Mouse (Mus musculus): ENCODE results near the gene Mal.

Gene Mal

DNA sequence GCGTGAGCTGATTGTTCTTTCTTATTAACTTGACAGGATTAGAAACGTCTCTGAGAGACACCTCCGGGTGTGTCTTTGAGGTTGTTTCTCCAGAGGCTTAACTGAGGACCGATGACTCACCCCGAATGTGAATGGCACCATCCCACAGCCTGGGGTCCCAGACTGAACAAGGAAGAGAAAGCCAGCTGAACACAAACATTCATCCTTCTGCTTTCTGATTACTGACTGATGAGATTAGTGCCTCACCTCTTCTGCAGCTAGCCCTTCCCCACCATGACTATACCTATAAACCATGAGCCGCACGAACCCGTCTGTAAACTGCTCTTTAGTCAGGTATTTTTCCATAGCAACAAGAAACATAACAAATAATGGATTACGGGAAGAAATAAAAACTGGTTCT is 17.5 kb downstream of the Mal start:
- Histone ChIP-seq H3K4me3 (replicated peaks; ENCODE audit: low read length) (no peak overlapping the region), H3K4me1 (replicated peaks; ENCODE audit: low read depth, low read length) (no peaks in the 10 kb centered on the region), H3K36me3 (ENCODE audit: insufficient read depth, low read length) (no peaks in the 10 kb centered on the region), H3K27me3 (ENCODE audit: insufficient read depth, low read length) (peaks cover 8% of the 10 kb centered on the region; the same call in 1 of the 2 replicates), H3K9me3 (ENCODE audit: low read length) (no peaks in the 10 kb centered on the region)
- TF ChIP-seq POU5F1 (IDR thresholded peaks at IDR 0.05; ENCODE audit: borderline replicate concordance, low read length), result no peak
- TF ChIP-seq NANOG (IDR thresholded peaks at IDR 0.05; ENCODE audit: borderline replicate concordance, low read length), result no peak
- TF ChIP-seq CTCF (conservative IDR thresholded peaks at IDR 0.05; ENCODE audit: low read length), result no peak

DNA sequence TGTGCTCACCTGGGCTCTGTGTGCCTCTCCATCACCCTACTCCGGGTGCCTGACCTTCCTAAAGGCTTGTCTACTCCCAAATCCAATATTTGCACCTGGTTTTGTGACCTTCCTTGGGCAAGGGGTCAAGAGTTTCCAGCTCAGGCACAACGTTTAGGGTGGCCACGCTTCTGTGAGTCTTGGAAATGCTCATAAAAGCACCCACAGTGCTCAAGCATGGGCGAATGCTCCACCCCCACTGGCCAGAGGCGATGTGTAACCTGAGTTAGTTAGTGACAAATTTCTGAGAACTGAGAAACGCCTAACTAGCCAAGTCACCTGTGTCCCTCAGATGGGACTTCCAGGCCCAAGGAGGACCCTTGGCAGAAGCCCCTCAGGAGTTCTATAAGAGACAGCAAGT is 20.9 kb downstream of the Mal start:
- no peaks in the 10 kb centered on the region for H3K4me1 ChIP-seq (replicated peaks; ENCODE audit: low read depth, low read length)

DNA sequence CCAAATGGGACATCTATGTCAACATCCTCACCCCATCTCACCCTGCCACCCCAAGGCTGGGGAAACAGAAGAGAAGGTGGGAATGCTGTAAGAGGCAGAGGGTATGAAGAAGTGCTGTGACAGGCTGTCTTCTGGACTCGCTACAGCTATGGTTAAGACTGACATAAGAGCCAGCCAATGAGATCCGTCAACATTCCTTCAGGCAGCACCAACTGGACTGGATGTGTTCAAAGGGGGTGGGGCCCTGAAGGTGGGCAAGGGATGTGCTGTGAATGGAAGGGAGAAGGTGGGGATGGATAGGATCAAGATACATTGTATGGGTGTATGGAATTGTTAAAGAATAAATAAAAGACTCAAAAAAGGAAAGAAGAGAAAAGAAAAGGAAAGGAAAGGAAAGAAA is 23.9 kb downstream of the Mal start:
- Histone ChIP-seq H3K36me3 (ENCODE audit: insufficient read depth, low read length) (no peaks in the 10 kb centered on the region), H3K27me3 (ENCODE audit: insufficient read depth, low read length) (peaks cover 9% of the 10 kb centered on the region; the same call in 1 of the 2 replicates), H3K4me1 (replicated peaks; ENCODE audit: low read depth, low read length) (no peaks in the 10 kb centered on the region), H3K9me3 (ENCODE audit: low read length) (no peaks in the 10 kb centered on the region), H3K4me3 (replicated peaks; ENCODE audit: low read length) (no peak overlapping the region)
- TF ChIP-seq NANOG (IDR thresholded peaks at IDR 0.05; ENCODE audit: borderline replicate concordance, low read length) (no peak), CTCF (conservative IDR thresholded peaks at IDR 0.05; ENCODE audit: low read length) (no peak), POU5F1 (IDR thresholded peaks at IDR 0.05; ENCODE audit: borderline replicate concordance, low read length) (no peak)

More for the DNA sequence above, 20.9 kb downstream of the Mal start:
- H3K36me3 ChIP-seq (ENCODE audit: insufficient read depth, low read length), result no peaks in the 10 kb centered on the region
- H3K9me3 ChIP-seq (ENCODE audit: low read length), result no peaks in the 10 kb centered on the region
- H3K27me3 ChIP-seq (ENCODE audit: insufficient read depth, low read length), result 0 out of 2 replicates have a peak, but pooled peaks cover 6% of the 10 kb centered on the region
- no peak overlapping the region for H3K4me3 ChIP-seq (replicated peaks; ENCODE audit: low read length)
- TF ChIP-seq POU5F1 (IDR thresholded peaks at IDR 0.05; ENCODE audit: borderline replicate concordance, low read length) (no peak), CTCF (conservative IDR thresholded peaks at IDR 0.05; ENCODE audit: low read length) (no peak), NANOG (IDR thresholded peaks at IDR 0.05; ENCODE audit: borderline replicate concordance, low read length) (no peak)

DNA sequence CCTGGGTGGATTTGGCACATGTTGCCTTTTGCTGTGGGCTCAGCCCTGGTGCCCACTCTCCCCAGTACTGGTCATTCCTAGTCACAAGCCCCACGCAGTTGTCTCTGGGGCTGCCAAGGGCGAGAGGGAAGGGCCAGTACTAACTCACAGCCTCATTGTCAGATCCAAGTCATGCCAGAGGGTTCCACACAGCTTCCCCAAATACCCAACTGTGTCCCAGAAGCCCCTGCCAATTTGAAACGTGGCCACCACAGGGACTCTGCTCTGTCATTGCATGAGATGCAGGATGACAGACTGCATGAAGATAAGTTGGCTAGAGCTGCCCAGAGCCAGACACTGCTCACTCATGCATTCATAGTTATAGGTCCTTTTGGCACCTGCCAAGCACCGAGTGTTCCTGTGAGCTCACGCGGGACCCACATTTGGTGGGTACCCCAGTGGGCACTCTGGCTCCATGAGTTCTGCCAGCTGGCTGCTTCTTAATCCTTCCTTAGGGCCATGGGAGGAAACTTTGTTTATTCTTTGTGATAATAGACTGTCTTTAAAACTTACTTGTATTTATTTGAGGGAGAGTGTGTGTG is 28.4 kb downstream of the Mal start:
- Histone ChIP-seq H3K4me1 (replicated peaks; ENCODE audit: low read depth, low read length) (no peaks in the 10 kb centered on the region), H3K36me3 (ENCODE audit: insufficient read depth, low read length) (no peaks in the 10 kb centered on the region), H3K27me3 (ENCODE audit: insufficient read depth, low read length) (peaks cover 9% of the 10 kb centered on the region; the same call in 1 of the 2 replicates), H3K4me3 (replicated peaks; ENCODE audit: low read length) (no peak overlapping the region), H3K9me3 (ENCODE audit: low read length) (no peaks in the 10 kb centered on the region)
- no peak for TF ChIP-seq NANOG (IDR thresholded peaks at IDR 0.05; ENCODE audit: borderline replicate concordance, low read length)
- no peak for TF ChIP-seq CTCF (conservative IDR thresholded peaks at IDR 0.05; ENCODE audit: low read length)
- TF ChIP-seq POU5F1 (IDR thresholded peaks at IDR 0.05; ENCODE audit: borderline replicate concordance, low read length), result no peak

DNA sequence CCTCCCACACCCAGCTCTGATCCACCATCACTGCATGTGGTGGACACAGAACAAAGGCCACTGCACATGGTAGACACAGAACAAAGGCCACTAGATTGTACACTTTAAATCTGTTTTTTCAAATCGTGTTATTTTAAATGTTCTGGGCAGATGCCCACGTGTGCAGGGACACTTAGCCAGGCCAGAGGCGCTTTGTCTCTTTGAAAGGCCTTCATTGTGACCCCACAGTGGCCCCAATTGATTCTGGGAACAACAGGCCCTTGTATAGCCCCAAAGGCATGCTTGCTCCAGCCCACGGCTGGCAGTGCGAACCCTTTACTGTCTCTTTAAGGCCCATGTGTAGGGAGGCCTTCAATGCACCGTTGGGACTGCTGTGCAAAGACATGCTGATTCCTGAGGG is 29.1 kb downstream of the Mal start:
- no peaks in the 10 kb centered on the region for H3K36me3 ChIP-seq (ENCODE audit: insufficient read depth, low read length)
- H3K9me3 ChIP-seq (ENCODE audit: low read length), result no peaks in the 10 kb centered on the region
- no peak overlapping the region for H3K4me3 ChIP-seq (replicated peaks; ENCODE audit: low read length)
- peaks cover 9% of the 10 kb centered on the region; the same call in 1 of the 2 replicates for H3K27me3 ChIP-seq (ENCODE audit: insufficient read depth, low read length)
- no peaks in the 10 kb centered on the region for H3K4me1 ChIP-seq (replicated peaks; ENCODE audit: low read depth, low read length)
- no peak for TF ChIP-seq POU5F1 (IDR thresholded peaks at IDR 0.05; ENCODE audit: borderline replicate concordance, low read length)
- no peak for TF ChIP-seq CTCF (conservative IDR thresholded peaks at IDR 0.05; ENCODE audit: low read length)
- no peak for TF ChIP-seq NANOG (IDR thresholded peaks at IDR 0.05; ENCODE audit: borderline replicate concordance, low read length)

DNA sequence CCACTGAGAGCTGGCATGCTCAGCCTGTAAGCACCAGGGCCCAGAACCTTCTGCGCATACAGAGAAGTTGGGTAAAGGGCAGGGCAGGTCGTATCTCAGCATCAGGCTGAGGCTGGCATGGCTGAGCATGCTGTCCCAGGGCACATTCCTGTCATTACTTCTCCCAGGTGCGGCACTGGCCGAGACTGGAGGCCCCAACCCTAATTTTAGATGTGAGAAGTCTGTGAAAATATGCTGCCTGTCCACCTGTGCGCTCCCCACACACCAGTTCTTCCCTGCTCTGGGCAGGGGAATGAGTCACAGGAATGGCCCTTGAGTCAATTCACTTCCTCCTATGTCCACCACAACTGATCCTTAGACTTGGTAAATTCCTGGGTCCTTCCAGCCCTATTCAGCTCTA is 30.8 kb downstream of the Mal start:
- H3K27me3 ChIP-seq (ENCODE audit: insufficient read depth, low read length), result peaks cover 9% of the 10 kb centered on the region; the same call in 1 of the 2 replicates
- no peaks in the 10 kb centered on the region for H3K36me3 ChIP-seq (ENCODE audit: insufficient read depth, low read length)
- H3K9me3 ChIP-seq (ENCODE audit: low read length), result no peaks in the 10 kb centered on the region
- H3K4me3 ChIP-seq (replicated peaks; ENCODE audit: low read length), result no peak overlapping the region
- TF ChIP-seq CTCF (conservative IDR thresholded peaks at IDR 0.05; ENCODE audit: low read length) (no peak), NANOG (IDR thresholded peaks at IDR 0.05; ENCODE audit: borderline replicate concordance, low read length) (no peak), POU5F1 (IDR thresholded peaks at IDR 0.05; ENCODE audit: borderline replicate concordance, low read length) (no peak)
- H3K4me1 ChIP-seq (replicated peaks; ENCODE audit: low read depth, low read length), result no peaks in the 10 kb centered on the region

DNA sequence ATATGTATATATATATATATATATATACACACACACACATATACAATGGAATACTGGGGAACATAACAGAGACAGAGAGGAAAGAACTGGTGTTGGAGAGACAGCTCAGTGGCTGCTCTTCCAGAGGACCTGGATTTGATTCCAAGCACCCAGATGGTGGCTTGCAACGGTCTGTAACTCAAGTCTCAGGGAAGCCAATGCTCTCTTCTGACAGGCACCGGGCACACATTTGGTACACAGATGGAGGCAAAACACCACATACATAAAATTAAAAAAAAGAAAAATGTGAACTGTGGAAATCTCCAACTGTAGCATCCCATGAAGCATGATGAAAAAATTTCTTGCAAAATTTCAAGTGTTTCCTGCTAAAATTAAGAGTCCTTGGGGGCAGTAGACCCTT is 31.7 kb downstream of the Mal start:
- no peaks in the 10 kb centered on the region for H3K9me3 ChIP-seq (ENCODE audit: low read length)
- H3K36me3 ChIP-seq (ENCODE audit: insufficient read depth, low read length), result no peaks in the 10 kb centered on the region
- H3K4me1 ChIP-seq (replicated peaks; ENCODE audit: low read depth, low read length), result no peaks in the 10 kb centered on the region
- H3K27me3 ChIP-seq (ENCODE audit: insufficient read depth, low read length), result peaks cover 5% of the 10 kb centered on the region; the same call in 1 of the 2 replicates
- H3K4me3 ChIP-seq (replicated peaks; ENCODE audit: low read length), result no peak overlapping the region
- TF ChIP-seq POU5F1 (IDR thresholded peaks at IDR 0.05; ENCODE audit: borderline replicate concordance, low read length) (no peak), NANOG (IDR thresholded peaks at IDR 0.05; ENCODE audit: borderline replicate concordance, low read length) (no peak), CTCF (conservative IDR thresholded peaks at IDR 0.05; ENCODE audit: low read length) (no peak)

DNA sequence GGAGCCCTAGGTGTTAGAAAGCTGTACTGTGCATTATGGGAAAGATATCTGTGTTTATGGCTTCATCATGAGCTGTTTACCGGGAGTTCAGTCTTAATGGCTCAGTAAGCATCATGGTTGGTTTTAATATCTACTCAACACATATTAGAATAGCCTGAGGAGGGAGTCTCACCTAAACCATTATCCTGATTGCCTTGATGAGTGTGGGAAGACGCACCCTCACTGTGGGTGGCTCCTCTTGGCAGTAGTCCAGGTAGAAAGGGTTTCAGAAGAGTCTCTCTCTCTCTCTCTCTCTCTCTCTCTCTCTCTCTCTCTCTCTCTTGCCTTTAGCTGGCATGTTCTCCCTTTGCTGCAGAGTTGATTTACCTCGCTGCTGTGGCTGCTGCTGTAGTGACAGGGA is 34.4 kb downstream of the Mal start:
- Histone ChIP-seq H3K27me3 (ENCODE audit: insufficient read depth, low read length) (no peaks in the 10 kb centered on the region; the same call in 1 of the 2 replicates), H3K9me3 (ENCODE audit: low read length) (no peaks in the 10 kb centered on the region), H3K36me3 (ENCODE audit: insufficient read depth, low read length) (no peaks in the 10 kb centered on the region), H3K4me1 (replicated peaks; ENCODE audit: low read depth, low read length) (no peaks in the 10 kb centered on the region), H3K4me3 (replicated peaks; ENCODE audit: low read length) (no peak overlapping the region)
- TF ChIP-seq NANOG (IDR thresholded peaks at IDR 0.05; ENCODE audit: borderline replicate concordance, low read length) (no peak), POU5F1 (IDR thresholded peaks at IDR 0.05; ENCODE audit: borderline replicate concordance, low read length) (no peak), CTCF (conservative IDR thresholded peaks at IDR 0.05; ENCODE audit: low read length) (no peak)

DNA sequence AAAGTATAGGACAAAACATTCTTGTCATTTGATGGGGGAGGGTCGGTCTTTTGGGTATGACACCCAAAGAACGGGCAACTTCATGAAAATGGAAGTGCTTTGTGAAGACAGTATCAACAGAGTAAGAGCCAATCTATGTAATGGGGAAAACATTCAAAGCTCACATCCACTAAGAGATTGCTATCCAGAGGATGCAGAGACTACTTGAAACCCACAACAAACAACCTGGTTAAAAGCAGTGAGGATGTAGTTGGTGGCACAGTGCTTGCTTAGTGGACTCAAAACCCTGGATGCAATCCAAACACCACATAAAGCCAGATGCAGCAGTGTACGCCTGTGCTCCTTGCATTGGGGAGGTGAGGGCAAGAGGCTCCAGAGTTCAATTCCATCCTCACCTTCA is 37.2 kb downstream of the Mal start:
- H3K36me3 ChIP-seq (ENCODE audit: insufficient read depth, low read length), result no peaks in the 10 kb centered on the region
- no peaks in the 10 kb centered on the region for H3K9me3 ChIP-seq (ENCODE audit: low read length)
- TF ChIP-seq NANOG (IDR thresholded peaks at IDR 0.05; ENCODE audit: borderline replicate concordance, low read length), result no peak
- TF ChIP-seq CTCF (conservative IDR thresholded peaks at IDR 0.05; ENCODE audit: low read length), result no peak
- no peak for TF ChIP-seq POU5F1 (IDR thresholded peaks at IDR 0.05; ENCODE audit: borderline replicate concordance, low read length)
- H3K27me3 ChIP-seq (ENCODE audit: insufficient read depth, low read length), result no peaks in the 10 kb centered on the region; the same call in 1 of the 2 replicates
- H3K4me1 ChIP-seq (replicated peaks; ENCODE audit: low read depth, low read length), result no peaks in the 10 kb centered on the region
- H3K4me3 ChIP-seq (replicated peaks; ENCODE audit: low read length), result no peak overlapping the region
